Mouse (Mus musculus) splenic B cell, adult 2 months (primary cell): ENCODE measurements around the gene Apod.

Source experiments
- DNase-seq: peaks from one replicate; pipeline ENCODE4 v3.0.0-alpha.2; 2011; ENCODE audit warnings: low read depth, low spot score
- H3K27me3 ChIP-seq: 2 replicates; pipeline ENCODE4 v1.6.1; 2012; ENCODE audit warnings: mild to moderate bottlenecking, low read length, moderate library complexity, mixed read lengths; ENCODE audit not compliant: control insufficient read depth, poor library complexity, insufficient read depth, severe bottlenecking
- H3K36me3 ChIP-seq: 2 replicates; pipeline ENCODE4 v1.6.1; 2012; ENCODE audit warnings: mild to moderate bottlenecking, low read length, moderate library complexity, mixed read lengths; ENCODE audit not compliant: control insufficient read depth, poor library complexity, insufficient read depth, severe bottlenecking

Gene Apod

GRCm38 (mm10) chr16:31312296-31312695 is 2.3 kb downstream of the Apod start:
- Histone ChIP-seq H3K27me3 (no peaks in the 10 kb centered on the region), H3K36me3 (no peaks in the 10 kb centered on the region)
- no peak for DNase-seq

- H3K27me3 ChIP-seq: no peaks in the 10 kb centered on the region
- DNase-seq: no peak
- no peaks in the 10 kb centered on the region for H3K36me3 ChIP-seq
These were observed 9.2 kb downstream of the Apod start for GRCm38 (mm10) chr16:31305199-31305919.

GRCm38 (mm10) chr16:31303276-31303675 is 11.3 kb downstream of the Apod start:
- DNase-seq: no peak
- no peaks in the 10 kb centered on the region for H3K27me3 ChIP-seq
- no peaks in the 10 kb centered on the region for H3K36me3 ChIP-seq

- DNase-seq: no peak
- Histone ChIP-seq H3K27me3 (no peaks in the 10 kb centered on the region), H3K36me3 (no peaks in the 10 kb centered on the region)
These were observed 13.6 kb downstream of the Apod start for GRCm38 (mm10) chr16:31300883-31301532.

GRCm38 (mm10) chr16:31300467-31300866 is 14.1 kb downstream of the Apod start:
- no peak for DNase-seq
- Histone ChIP-seq H3K27me3 (no peaks in the 10 kb centered on the region), H3K36me3 (no peaks in the 10 kb centered on the region)

GRCm38 (mm10) chr16:31299960-31300353 is 14.7 kb downstream of the Apod start:
- Histone ChIP-seq H3K27me3 (no peaks in the 10 kb centered on the region), H3K36me3 (no peaks in the 10 kb centered on the region)
- DNase-seq: no peak

GRCm38 (mm10) chr16:31299164-31299959 is 15.2 kb downstream of the Apod start:
- no peak for DNase-seq
- no peaks in the 10 kb centered on the region for H3K36me3 ChIP-seq
- H3K27me3 ChIP-seq: no peaks in the 10 kb centered on the region

- DNase-seq: peak; percentile 55
- H3K27me3 ChIP-seq: no peaks in the 10 kb centered on the region
- no peaks in the 10 kb centered on the region for H3K36me3 ChIP-seq
These were observed 17.5 kb downstream of the Apod start for GRCm38 (mm10) chr16:31297113-31297512.

GRCm38 (mm10) chr16:31293761-31294160 is 20.8 kb downstream of the Apod start:
- Histone ChIP-seq H3K27me3 (no peaks in the 10 kb centered on the region), H3K36me3 (no peaks in the 10 kb centered on the region)
- DNase-seq: peak; percentile 34

GRCm38 (mm10) chr16:31290751-31291365 is 23.8 kb downstream of the Apod start:
- peak; percentile 11 for DNase-seq
- no peaks in the 10 kb centered on the region for H3K27me3 ChIP-seq
- H3K36me3 ChIP-seq: no peaks in the 10 kb centered on the region

- DNase-seq: peak; percentile 59
- Histone ChIP-seq H3K36me3 (no peaks in the 10 kb centered on the region), H3K27me3 (no peaks in the 10 kb centered on the region)
These were observed 24.3 kb downstream of the Apod start for GRCm38 (mm10) chr16:31290281-31290680.

GRCm38 (mm10) chr16:31287712-31288111 is 26.9 kb downstream of the Apod start:
- no peak for DNase-seq
- no peaks in the 10 kb centered on the region for H3K36me3 ChIP-seq
- no peaks in the 10 kb centered on the region; the same call in 1 of the 2 replicates for H3K27me3 ChIP-seq

GRCm38 (mm10) chr16:31286801-31287488 is 27.7 kb downstream of the Apod start:
- DNase-seq: no peak
- no peaks in the 10 kb centered on the region; the same call in 1 of the 2 replicates for H3K27me3 ChIP-seq
- no peaks in the 10 kb centered on the region for H3K36me3 ChIP-seq

- no peaks in the 10 kb centered on the region; the same call in 1 of the 2 replicates for H3K36me3 ChIP-seq
- no peaks in the 10 kb centered on the region; the same call in 1 of the 2 replicates for H3K27me3 ChIP-seq
- DNase-seq: no peak
These were observed 32.6 kb downstream of the Apod start for GRCm38 (mm10) chr16:31281981-31282380.
